Mouse (Mus musculus) thymus, postnatal 14 days (tissue): ENCODE results near the gene Gpr108.

ENCODE experiments used
- DNase-seq: peaks from one replicate; pipeline ENCODE4 v3.0.0; 2021

The Gpr108 gene

GRCm38 (mm10) chr17:57243650-57244370 is 4.4 kb downstream of the Gpr108 start:
- DNase-seq = no peak

- DNase-seq = no peak
These were observed 11.1 kb downstream of the Gpr108 start for GRCm38 (mm10) chr17:57237181-57237580.

GRCm38 (mm10) chr17:57235803-57236202 is 12.4 kb downstream of the Gpr108 start:
- no peak for DNase-seq

- no peak for DNase-seq
These were observed 13.9 kb downstream of the Gpr108 start for GRCm38 (mm10) chr17:57234254-57234928.

- no peak for DNase-seq
These were observed 15.2 kb downstream of the Gpr108 start for GRCm38 (mm10) chr17:57233038-57233437.

GRCm38 (mm10) chr17:57232200-57232599 is 16.0 kb downstream of the Gpr108 start:
- no peak for DNase-seq

GRCm38 (mm10) chr17:57231321-57231771 is 16.9 kb downstream of the Gpr108 start:
- no peak for DNase-seq

- DNase-seq = no peak
These were observed 17.5 kb downstream of the Gpr108 start for GRCm38 (mm10) chr17:57230728-57231125.

GRCm38 (mm10) chr17:57229851-57230727 is 18.2 kb downstream of the Gpr108 start:
- DNase-seq = no peak

GRCm38 (mm10) chr17:57228873-57229272 is 19.4 kb downstream of the Gpr108 start:
- DNase-seq = no peak

- DNase-seq = no peak
These were observed 20.2 kb downstream of the Gpr108 start, which contains the start of gene C3 for GRCm38 (mm10) chr17:57228014-57228413. Gene C3, minus strand, starts transcription at chr17:57228136.

GRCm38 (mm10) chr17:57227468-57227867 is 20.8 kb downstream of the Gpr108 start:
- no peak for DNase-seq

- no peak for DNase-seq
These were observed 24.9 kb downstream of the Gpr108 start for GRCm38 (mm10) chr17:57223313-57223712.

GRCm38 (mm10) chr17:57221911-57222310 is 26.3 kb downstream of the Gpr108 start:
- no peak for DNase-seq

GRCm38 (mm10) chr17:57219884-57220207 is 28.4 kb downstream of the Gpr108 start:
- peak; percentile 52 for DNase-seq

- peak; percentile 85 for DNase-seq
These were observed 28.9 kb downstream of the Gpr108 start for GRCm38 (mm10) chr17:57219167-57219883.

GRCm38 (mm10) chr17:57218335-57218900 is 29.8 kb downstream of the Gpr108 start:
- DNase-seq = no peak

GRCm38 (mm10) chr17:57214676-57215387 is 33.4 kb downstream of the Gpr108 start:
- no peak for DNase-seq

GRCm38 (mm10) chr17:57211501-57211900 is 36.7 kb downstream of the Gpr108 start:
- no peak for DNase-seq

- DNase-seq = peak; percentile 78
These were observed 38.9 kb downstream of the Gpr108 start for GRCm38 (mm10) chr17:57209330-57209729.

GRCm38 (mm10) chr17:57207938-57208337 is 40.3 kb downstream of the Gpr108 start:
- DNase-seq = no peak
